Comparison of ENCODE assay signal across 8 mouse cellular contexts in the genomic region with DNA sequence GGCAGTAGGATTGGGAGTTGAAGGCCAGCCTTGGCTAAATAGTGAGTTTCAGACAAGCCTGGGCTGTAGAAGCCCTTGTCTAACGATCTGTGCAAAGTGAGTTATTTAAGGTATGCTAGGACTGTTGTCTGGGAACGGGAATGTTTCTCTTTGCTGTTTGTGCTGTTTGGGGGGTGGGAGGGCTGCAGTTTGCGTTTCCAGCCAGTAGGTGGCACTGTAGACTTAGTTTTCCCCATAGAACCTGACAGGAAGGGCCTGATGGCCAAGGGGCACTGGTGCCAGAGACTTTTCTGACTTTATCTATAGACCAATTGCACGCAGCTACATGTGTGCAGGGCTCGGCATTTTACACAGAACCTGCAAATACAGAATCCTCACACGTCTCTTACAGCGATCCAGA. TPM values are rescaled to one million over a fixed set of nuclear protein-coding genes. Genes with fewer than 3 reads are reported as not detected.
DNase-seq lines count a peak whose midpoint lies in the region; ATAC-seq and TF ChIP-seq lines count a peak whose summit lies in the region.

No protein-coding gene starts in this region.

- WGBS in hindbrain, embryonic 10.5 days: 34% methylated on average over 7 of the region's 7 CpGs
- 34% methylated on average over 7 of the region's 7 CpGs for WGBS in hindbrain, embryonic 12.5 days
- WGBS in stomach, embryonic 14.5 days: 33% methylated on average over 7 of the region's 7 CpGs

- no peaks in the 10 kb centered on the region for H3K9me3 ChIP-seq in hindbrain, embryonic 10.5 days
- H3K9me3 ChIP-seq in hindbrain, embryonic 12.5 days (replicated peaks): no peaks in the 10 kb centered on the region
- no peaks in the 10 kb centered on the region for H3K9me3 ChIP-seq in stomach, embryonic 14.5 days (ENCODE audit: control insufficient read depth, low read depth, low read length)

- H3K9ac ChIP-seq in hindbrain, embryonic 12.5 days: no peak overlapping the region
- H3K9ac ChIP-seq in stomach, embryonic 14.5 days (replicated peaks; ENCODE audit: low read depth, low read length): no peak overlapping the region

- H3K27ac ChIP-seq in hindbrain, embryonic 10.5 days: no peak overlapping the region
- no peak overlapping the region for H3K27ac ChIP-seq in hindbrain, embryonic 12.5 days
- H3K27ac ChIP-seq in cortical plate, adult 2 months (ENCODE audit: insufficient read depth, low read length): no peak overlapping the region
- no peak overlapping the region for H3K27ac ChIP-seq in stomach, embryonic 14.5 days (ENCODE audit: low read length)

- H3K4me3 ChIP-seq in hindbrain, embryonic 10.5 days: no peak overlapping the region
- no peak overlapping the region for H3K4me3 ChIP-seq in hindbrain, embryonic 12.5 days
- H3K4me3 ChIP-seq in cortical plate, adult 2 months (ENCODE audit: insufficient read depth, low read length): no peak overlapping the region
- H3K4me3 ChIP-seq in stomach, embryonic 14.5 days (ENCODE audit: low read depth, low read length): no peak overlapping the region

- TF ChIP-seq CTCF in cortical plate, adult 2 months (IDR thresholded peaks at IDR 0.05; ENCODE audit: extremely low read depth, insufficient read depth, low read length): peak; percentile 97

- DNase-seq in hindbrain, embryonic 10.5 days (ENCODE audit: low spot score): peak; percentile 83
- DNase-seq in MN1 (ENCODE audit: low spot score): peak; percentile 58
- peak; percentile 67 to 77 for DNase-seq in heart, postnatal 14 days
- DNase-seq in layer of hippocampus, postnatal 10 days (ENCODE audit: low spot score in 2 of 2): peak; percentile 78 to 79

- no peak for ATAC-seq in hindbrain, embryonic 12.5 days (ENCODE audit: low FRiP score)
- ATAC-seq in megakaryocyte, adult 5-6 weeks (ENCODE audit: poor library complexity, severe bottlenecking): peak; percentile 87
- ATAC-seq in stomach, embryonic 14.5 days (ENCODE audit: insufficient number of reproducible peaks, insufficient read depth, low FRiP score, low read depth): 0 out of 2 replicates have a peak, but pooled peaks have one; percentile 26

- peaks cover 11% of the 10 kb centered on the region for H3K4me1 ChIP-seq in hindbrain, embryonic 10.5 days (replicated peaks)
- H3K4me1 ChIP-seq in hindbrain, embryonic 12.5 days: no peaks in the 10 kb centered on the region; the same call in 1 of the 2 replicates
- H3K4me1 ChIP-seq in cortical plate, adult 2 months (ENCODE audit: control insufficient read depth, insufficient read depth, low read length): no peaks in the 10 kb centered on the region
- no peaks in the 10 kb centered on the region for H3K4me1 ChIP-seq in stomach, embryonic 14.5 days (ENCODE audit: control insufficient read depth, insufficient read depth, low read length)

- no peak for TF ChIP-seq POLR2A in cortical plate, adult 2 months (IDR thresholded peaks at IDR 0.05; ENCODE audit: extremely low read depth, insufficient read depth, low read length)

- intact Hi-C loops in heart, postnatal 14 days (cut with DNase I): loop anchor here (2.0 to 10.0 kb wide), 2 partner anchors 162 to 236 kb away; a partner anchor contains a TSS

- no peak overlapping the region for H3K4me2 ChIP-seq in hindbrain, embryonic 12.5 days (replicated peaks)
- H3K4me2 ChIP-seq in stomach, embryonic 14.5 days (replicated peaks; ENCODE audit: low read depth, low read length): no peak overlapping the region

- H3K36me3 ChIP-seq in hindbrain, embryonic 10.5 days: peaks cover 59% of the 10 kb centered on the region
- peaks cover 41% of the 10 kb centered on the region for H3K36me3 ChIP-seq in hindbrain, embryonic 12.5 days
- peaks cover 17% of the 10 kb centered on the region; the same call in 1 of the 2 replicates for H3K36me3 ChIP-seq in stomach, embryonic 14.5 days (ENCODE audit: control insufficient read depth, insufficient read depth, low read length)

- H3K27me3 ChIP-seq in hindbrain, embryonic 10.5 days (ENCODE audit: insufficient read depth, poor library complexity, severe bottlenecking): peaks cover 8% of the 10 kb centered on the region; the same call in 1 of the 2 replicates
- H3K27me3 ChIP-seq in hindbrain, embryonic 12.5 days: 0 out of 2 replicates have a peak, but pooled peaks cover 8% of the 10 kb centered on the region
- H3K27me3 ChIP-seq in stomach, embryonic 14.5 days (ENCODE audit: control insufficient read depth, insufficient read depth, low read length): no peaks in the 10 kb centered on the region

RNA-seq across cellular contexts. Expression of a gene that starts 8.4 kb away (rescaled TPM):
- polyA plus RNA-seq in hindbrain, embryonic 10.5 days (2016; fragmentation: Nextera tagmentation; extraction: Ambion mirVana): 28.5 and 29.1 TPM in 2 replicates
- 21.9 and 22.2 TPM in 2 replicates for polyA plus RNA-seq in hindbrain, embryonic 12.5 days (2016; fragmentation: Nextera tagmentation; extraction: Ambion mirVana)
- polyA plus RNA-seq in cortical plate, adult 2 months (2012; rRNA removed): 19.4 and 22.2 TPM in 2 replicates
- 1 to 10 TPM; 7.7 to 8.6 TPM for total RNA-seq in heart, postnatal 14 days (2021)
- 10 to 100 TPM; 12.4 to 14.8 TPM for total RNA-seq in layer of hippocampus, postnatal 10 days (2021)
- 14.0 and 15.1 TPM in 2 replicates for total RNA-seq in megakaryocyte, adult 5-6 weeks (2015)
- total RNA-seq in megakaryocyte, adult 5-6 weeks (2017): 12.8 and 15.5 TPM in 2 replicates
- 17.7 and 18.9 TPM in 2 replicates for polyA plus RNA-seq in stomach, embryonic 14.5 days (2014; fragmentation: Nextera tagmentation; extraction: Ambion mirVana)

RNA-seq across cellular contexts. Expression of a gene that starts 9.4 kb away (rescaled TPM):
- polyA plus RNA-seq in hindbrain, embryonic 10.5 days (2016; fragmentation: Nextera tagmentation; extraction: Ambion mirVana): 16.5 and 33.5 TPM in 2 replicates
- polyA plus RNA-seq in hindbrain, embryonic 12.5 days (2016; fragmentation: Nextera tagmentation; extraction: Ambion mirVana): 12.6 and 13.6 TPM in 2 replicates
- 2.1 and 2.6 TPM in 2 replicates for polyA plus RNA-seq in cortical plate, adult 2 months (2012; rRNA removed)
- 1 to 10 TPM; 1.9 TPM for total RNA-seq in heart, postnatal 14 days (2021)
- 1 to 10 TPM; 1.8 to 2.1 TPM for total RNA-seq in layer of hippocampus, postnatal 10 days (2021)
- 2.5 and 4.1 TPM in 2 replicates for total RNA-seq in megakaryocyte, adult 5-6 weeks (2015)
- total RNA-seq in megakaryocyte, adult 5-6 weeks (2017): 1.2 and 4.0 TPM in 2 replicates
- polyA plus RNA-seq in stomach, embryonic 14.5 days (2014; fragmentation: Nextera tagmentation; extraction: Ambion mirVana): 158 and 163 TPM in 2 replicates

RNA-seq across cellular contexts. Expression of a gene that starts 18.0 kb away (rescaled TPM):
- 10.0 and 10.8 TPM in 2 replicates for polyA plus RNA-seq in hindbrain, embryonic 10.5 days (2016; fragmentation: Nextera tagmentation; extraction: Ambion mirVana)
- 10.9 and 12.8 TPM in 2 replicates for polyA plus RNA-seq in hindbrain, embryonic 12.5 days (2016; fragmentation: Nextera tagmentation; extraction: Ambion mirVana)
- 6.3 and 7.6 TPM in 2 replicates for polyA plus RNA-seq in cortical plate, adult 2 months (2012; rRNA removed)
- total RNA-seq in heart, postnatal 14 days (2021): 1 to 10 TPM; 4.2 to 4.9 TPM
- 1 to 10 TPM; 6.3 to 8.5 TPM for total RNA-seq in layer of hippocampus, postnatal 10 days (2021)
- 2.7 and 3.7 TPM in 2 replicates for total RNA-seq in megakaryocyte, adult 5-6 weeks (2015)
- 32.6 and 40.2 TPM in 2 replicates for total RNA-seq in megakaryocyte, adult 5-6 weeks (2017)
- 5.5 TPM in 2 replicates for polyA plus RNA-seq in stomach, embryonic 14.5 days (2014; fragmentation: Nextera tagmentation; extraction: Ambion mirVana)

RNA-seq across cellular contexts. Expression of a gene that starts 39.4 kb away (rescaled TPM):
- 0.31 TPM in 1 of 2 replicates, not detected in the other for polyA plus RNA-seq in hindbrain, embryonic 10.5 days (2016; fragmentation: Nextera tagmentation; extraction: Ambion mirVana)
- not detected in 2 replicates for polyA plus RNA-seq in hindbrain, embryonic 12.5 days (2016; fragmentation: Nextera tagmentation; extraction: Ambion mirVana)
- not detected in 2 replicates for polyA plus RNA-seq in cortical plate, adult 2 months (2012; rRNA removed)
- total RNA-seq in heart, postnatal 14 days (2021): 10 to 100 TPM; 20.1 to 23.2 TPM
- total RNA-seq in layer of hippocampus, postnatal 10 days (2021): not detected
- total RNA-seq in megakaryocyte, adult 5-6 weeks (2015): 0.23 and 1.5 TPM in 2 replicates
- total RNA-seq in megakaryocyte, adult 5-6 weeks (2017): 0.20 TPM in 1 of 2 replicates, not detected in the other
- polyA plus RNA-seq in stomach, embryonic 14.5 days (2014; fragmentation: Nextera tagmentation; extraction: Ambion mirVana): 3.3 and 4.1 TPM in 2 replicates

RNA-seq across cellular contexts. Expression of a gene that starts 46.8 kb away (rescaled TPM):
- polyA plus RNA-seq in hindbrain, embryonic 10.5 days (2016; fragmentation: Nextera tagmentation; extraction: Ambion mirVana): 438 and 476 TPM in 2 replicates
- polyA plus RNA-seq in hindbrain, embryonic 12.5 days (2016; fragmentation: Nextera tagmentation; extraction: Ambion mirVana): 326 and 340 TPM in 2 replicates
- polyA plus RNA-seq in cortical plate, adult 2 months (2012; rRNA removed): 184 and 202 TPM in 2 replicates
- 10 to 100 TPM; 57.8 to 60.2 TPM for total RNA-seq in heart, postnatal 14 days (2021)
- 100 to 1,000 TPM; 117 to 129 TPM for total RNA-seq in layer of hippocampus, postnatal 10 days (2021)
- 76.9 and 82.3 TPM in 2 replicates for total RNA-seq in megakaryocyte, adult 5-6 weeks (2015)
- 114 and 120 TPM in 2 replicates for total RNA-seq in megakaryocyte, adult 5-6 weeks (2017)
- polyA plus RNA-seq in stomach, embryonic 14.5 days (2014; fragmentation: Nextera tagmentation; extraction: Ambion mirVana): 192 and 206 TPM in 2 replicates
